Mouse (Mus musculus) embryonic fibroblast, embryonic 13.5 days (primary cell): ENCODE measurements around the gene Hpse2.

Source experiments
- CTCF ChIP-seq: IDR thresholded peaks from 2 replicates; pipeline ENCODE4 v1.5.1; 2011; ENCODE audit warnings: mild to moderate bottlenecking, control low read depth, low read length, moderate library complexity, borderline replicate concordance; ENCODE audit not compliant: insufficient read depth
- POLR2A ChIP-seq: IDR thresholded peaks from 2 replicates; pipeline ENCODE4 v1.6.1; 2011; ENCODE audit warnings: low read depth, mild to moderate bottlenecking, control low read depth, low read length, moderate library complexity

DNA sequence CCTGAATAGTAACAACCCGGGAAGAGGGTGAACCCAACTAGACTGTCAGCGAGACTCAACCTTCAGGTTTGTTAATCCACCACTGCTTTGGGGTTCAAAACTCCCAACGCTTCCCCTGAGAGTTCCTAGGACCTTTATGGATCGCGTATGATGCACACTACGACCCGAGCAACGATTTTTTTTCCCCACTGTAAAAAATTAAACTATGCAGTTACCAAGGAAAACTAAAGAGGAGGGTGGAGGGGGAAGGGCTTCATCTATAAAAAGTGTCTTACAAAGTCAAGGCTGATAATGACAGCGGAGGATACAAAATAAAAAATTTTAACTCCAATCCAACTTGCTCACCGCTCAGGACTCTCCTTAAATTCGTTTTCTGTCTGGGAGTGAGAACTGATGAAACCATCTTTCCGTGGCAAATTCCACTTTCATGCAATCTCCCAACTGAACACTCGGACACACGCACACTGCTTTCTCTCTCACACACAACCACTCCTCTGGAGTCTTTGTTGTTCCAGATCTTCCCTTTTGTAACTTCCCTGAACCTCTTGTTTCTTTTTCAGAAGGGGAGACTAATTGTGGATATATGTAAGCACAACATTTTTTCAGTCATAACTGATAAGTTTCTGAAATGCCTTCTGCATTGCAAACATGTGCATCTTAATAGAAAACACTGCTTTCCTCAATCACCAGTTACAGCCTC lies 934 bp downstream of the Hpse2 start:
- TF ChIP-seq POLR2A (no peak), CTCF (no peak)
